Comparison of ENCODE assay signal across 34 mouse cellular contexts in genomic region chr5:51876846-51877245, GRCm38 (mm10).
"Had no signal": no experiment of that assay in that cellular context is flagged by ENCODE, and none has a peak within 500 bp of the region (broad histone marks: within the 10 kb centered on the region; RNA-seq: fewer than 3 reads in every experiment).

No protein-coding gene starts in this region.

- H3K9me3 ChIP-seq: heart, embryonic 10.5 days; heart, embryonic 12.5 days; heart, embryonic 13.5 days; heart, embryonic 15.5 days; hindbrain, embryonic 10.5 days; hindbrain, embryonic 12.5 days; hindbrain, embryonic 13.5 days; hindbrain, embryonic 15.5 days; intestine, embryonic 15.5 days; kidney, embryonic 15.5 days had no signal

- ATAC-seq: hindbrain, embryonic 16.5 days; hindbrain, postnatal 0 days; inflammation-experienced regulatory T-cells, adult 6 months; intestine, embryonic 15.5 days; intestine, embryonic 16.5 days; intestine, postnatal 0 days had no signal

- H3K36me3 ChIP-seq: heart, embryonic 10.5 days; heart, embryonic 12.5 days; heart, embryonic 13.5 days; heart, embryonic 15.5 days; hindbrain, embryonic 10.5 days; hindbrain, embryonic 12.5 days; hindbrain, embryonic 13.5 days; hindbrain, embryonic 15.5 days; intestine, embryonic 15.5 days; kidney, embryonic 15.5 days had no signal

- H3K4me2 ChIP-seq: heart, embryonic 11.5 days; heart, embryonic 12.5 days; heart, embryonic 13.5 days; heart, embryonic 15.5 days; hindbrain, embryonic 12.5 days; hindbrain, embryonic 13.5 days; hindbrain, embryonic 14.5 days; hindbrain, embryonic 15.5 days; intestine, embryonic 15.5 days; kidney, embryonic 15.5 days had no signal

- H3K27me3 ChIP-seq: heart, embryonic 12.5 days; heart, embryonic 13.5 days; heart, embryonic 15.5 days; hindbrain, embryonic 12.5 days; hindbrain, embryonic 13.5 days; hindbrain, embryonic 15.5 days; intestine, embryonic 15.5 days; kidney, embryonic 15.5 days had no signal

- H3K27ac ChIP-seq: heart, embryonic 10.5 days; heart, embryonic 13.5 days; heart, embryonic 15.5 days; hindbrain, embryonic 10.5 days; hindbrain, embryonic 12.5 days; hindbrain, embryonic 13.5 days; hindbrain, embryonic 14.5 days; hindbrain, embryonic 15.5 days; hindbrain, postnatal 0 days; intestine, embryonic 15.5 days; kidney, embryonic 15.5 days; kidney, postnatal 0 days; layer of hippocampus, adult 2 months had no signal

- H3K4me1 ChIP-seq: heart, embryonic 10.5 days; heart, embryonic 12.5 days; heart, embryonic 13.5 days; heart, embryonic 15.5 days; hindbrain, embryonic 10.5 days; hindbrain, embryonic 12.5 days; intestine, embryonic 15.5 days; kidney, embryonic 15.5 days had no signal

- H3K9ac ChIP-seq: heart, embryonic 12.5 days; heart, embryonic 13.5 days; heart, embryonic 15.5 days; hindbrain, embryonic 12.5 days; hindbrain, embryonic 13.5 days; hindbrain, embryonic 14.5 days; hindbrain, embryonic 15.5 days; intestine, embryonic 15.5 days; kidney, embryonic 15.5 days had no signal

- H3K4me3 ChIP-seq: heart, embryonic 10.5 days; heart, embryonic 12.5 days; heart, embryonic 13.5 days; heart, embryonic 15.5 days; hindbrain, embryonic 10.5 days; hindbrain, embryonic 12.5 days; hindbrain, embryonic 13.5 days; hindbrain, embryonic 15.5 days; intestine, embryonic 15.5 days; kidney, embryonic 15.5 days; layer of hippocampus, adult 2 months had no signal

- DNase-seq: heart, postnatal 10 days; heart, postnatal 14 days; heart, postnatal 36 days; kidney, adult 11 months; kidney, adult 18-20 months; kidney, adult 2 months; kidney, adult 8-10 months; kidney, adult 9 months; kidney, postnatal 10 days; kidney, postnatal 14 days; kidney, postnatal 25 days; kidney, postnatal 36 days; kidney, postnatal 4 days; layer of hippocampus, adult 9-11 months; layer of hippocampus, postnatal 36 days had no signal
